Mouse (Mus musculus) common myeloid progenitor, adult 5-6 weeks (primary cell): ENCODE data around the gene Tmem212. TPM values are rescaled to one million over a fixed set of nuclear protein-coding genes. Genes with fewer than 3 reads are reported as not detected.
A peak's percentile ranks its signal among the peaks of the same experiment; 100 is the strongest.
"Not testable (repeated sequence)": the region's sequence is repeated elsewhere in the genome, so short reads cannot be mapped to it uniquely, and the experiment has no call there.

Experiments
- ATAC-seq: replicated peaks from 2 replicates; pipeline ENCODE4 v1.8.0; 2016; ENCODE audit warnings: low read depth, mild to moderate bottlenecking, moderate TSS enrichment, inconsistent platforms; ENCODE audit not compliant: poor library complexity, severe bottlenecking
- total RNA-seq: library from RNA; stranded (forward); fragments of 200-1000, 187-1606 nt; gene quantifications from 2 replicates; pipeline ENCODE4 v1.2.3, GENCODE M21; 2017

Gene Tmem212
- not detected in 2 replicates for total RNA-seq

DNA sequence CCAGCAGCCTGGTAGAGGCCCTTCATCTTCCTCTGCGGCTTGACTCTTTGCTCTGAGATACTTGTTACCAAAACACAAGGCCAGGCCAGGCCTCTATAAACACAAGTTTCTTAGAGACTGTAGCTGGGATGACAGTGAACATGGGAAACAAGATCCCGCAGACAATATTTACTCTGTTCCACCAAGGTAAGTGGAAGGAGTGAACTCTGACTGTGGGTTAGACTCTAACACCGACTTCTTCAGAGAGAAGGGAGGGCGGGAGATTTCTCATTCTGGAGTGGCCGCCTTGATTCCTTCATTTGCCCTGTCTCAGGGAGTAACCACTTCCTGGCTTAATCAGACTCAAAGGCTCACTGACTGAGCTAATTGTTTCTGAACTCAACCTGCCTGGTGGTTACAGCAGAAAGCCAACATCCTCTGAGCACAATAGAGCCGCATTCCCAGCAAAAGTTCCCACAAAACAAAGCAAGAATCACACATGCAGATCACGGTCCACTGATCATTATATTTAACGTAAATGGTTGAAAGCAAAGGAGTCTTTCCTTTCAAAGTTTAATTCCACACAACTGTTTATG, at the start of gene Tmem212:
TSS of gene Tmem212 (minus strand) at position 51 of the 575 bp plus-strand sequence.
- 0 out of 2 replicates have a peak, but pooled peaks have one; percentile 31 for ATAC-seq

DNA sequence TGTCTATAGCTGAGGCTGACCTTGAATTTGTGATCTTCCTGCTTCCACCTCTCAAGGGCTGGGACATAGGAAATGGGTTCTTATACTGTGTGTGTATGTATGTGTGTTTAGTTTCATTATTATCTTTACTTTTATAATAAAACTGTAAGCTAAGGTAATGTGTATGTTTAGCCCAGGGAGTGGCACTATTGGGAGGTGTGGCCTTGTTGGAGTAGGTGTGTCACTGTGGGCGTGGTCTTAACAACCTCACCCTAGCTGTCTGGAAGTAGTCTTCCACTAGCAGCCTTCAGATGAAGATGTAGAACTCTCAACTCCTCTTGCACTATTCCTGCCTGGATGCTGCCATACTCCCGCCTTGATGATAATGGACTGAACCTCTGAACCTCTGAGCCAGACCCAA, 49.2 kb upstream of the Tmem212 start:
- ATAC-seq = not testable (repeated sequence)

DNA sequence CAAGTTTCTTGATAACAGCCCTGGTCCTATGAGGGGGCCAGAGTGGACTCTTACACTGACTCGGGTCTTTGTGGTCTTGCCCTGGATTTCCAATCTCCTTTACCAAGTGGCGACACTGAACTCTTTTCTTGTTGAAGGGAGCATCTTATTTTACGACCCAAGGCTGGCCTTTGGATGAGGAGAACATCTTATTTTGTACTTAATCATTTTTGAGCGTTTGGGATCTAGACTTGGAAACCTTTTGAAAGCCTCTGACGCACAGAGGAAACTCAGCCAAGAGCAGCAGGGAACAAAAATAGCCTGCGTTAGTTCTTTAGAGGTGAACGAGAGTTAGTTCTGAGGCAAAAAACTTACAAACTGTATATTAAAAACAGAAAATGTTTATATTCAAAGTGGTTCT, 46.8 kb upstream of the Tmem212 start:
- ATAC-seq = no peak

DNA sequence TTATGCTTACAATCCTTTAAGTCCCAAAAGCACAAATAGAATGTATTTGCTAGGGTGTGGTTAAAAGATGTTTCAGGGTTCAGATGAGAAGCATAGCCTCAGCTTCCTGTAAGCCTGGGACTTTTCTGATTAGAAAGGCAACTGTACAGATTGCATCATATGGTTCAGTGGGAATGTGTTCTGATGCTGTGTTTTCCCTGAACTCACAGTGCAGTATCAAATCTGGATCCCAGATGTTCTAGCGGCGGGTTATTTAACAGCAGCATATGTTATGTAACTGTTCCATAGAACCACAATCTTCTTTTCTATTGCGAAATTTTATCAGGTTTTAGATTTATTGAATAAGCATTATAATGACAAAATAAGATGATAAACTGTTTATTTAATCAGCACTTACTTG, 45.5 kb upstream of the Tmem212 start:
- no peak for ATAC-seq

DNA sequence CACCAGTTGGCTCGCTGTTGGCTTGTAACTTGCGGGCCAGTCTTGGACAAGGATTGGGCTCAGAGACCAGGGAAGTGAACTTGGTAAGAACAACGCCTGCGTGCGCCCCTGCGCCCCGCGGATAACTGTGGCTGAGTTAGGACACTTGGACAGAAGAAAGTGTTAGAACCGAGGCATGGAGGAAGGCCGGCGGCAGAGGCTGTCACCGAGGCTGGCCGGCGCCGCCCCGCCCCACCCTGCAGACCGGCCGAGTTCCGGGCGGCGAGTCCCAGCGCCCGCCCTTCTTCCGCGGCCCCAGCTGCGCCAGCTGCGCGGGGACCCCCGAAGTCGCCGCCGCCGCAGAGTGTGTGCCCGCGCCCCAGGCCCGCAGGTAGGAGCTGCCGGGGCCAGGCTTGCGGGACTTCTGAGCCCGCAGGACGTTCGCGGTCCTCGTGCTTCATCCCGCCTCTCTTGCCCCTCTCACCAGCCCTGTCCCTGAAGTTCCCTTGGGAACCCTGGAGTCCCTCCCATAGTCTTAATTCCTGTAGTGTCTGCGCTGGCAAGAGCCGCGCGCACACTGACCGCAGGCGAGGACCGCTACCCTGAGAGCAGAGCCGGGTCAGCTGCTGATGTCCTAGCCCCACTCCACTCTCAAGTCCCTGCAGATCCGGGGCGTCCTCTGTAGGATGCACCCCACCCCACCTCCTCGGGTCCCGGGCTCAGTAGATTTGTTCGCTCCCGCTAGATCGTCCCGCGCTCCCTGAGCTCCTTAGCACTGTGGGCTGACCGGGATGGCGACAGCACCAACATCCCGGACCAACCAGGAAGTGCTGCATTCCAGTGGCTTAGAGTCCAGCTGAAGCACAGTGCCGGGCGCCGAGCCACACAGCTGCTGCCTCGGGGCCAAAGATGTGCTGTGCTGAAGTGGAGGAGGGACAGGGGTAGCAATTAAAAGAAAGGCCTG, 42.5 kb upstream of the Tmem212 start, which contains the start of gene Pld1:
TSS of gene Pld1 (plus strand) at position 315 of the 943 bp plus-strand sequence.
- ATAC-seq = peak; percentile 78

DNA sequence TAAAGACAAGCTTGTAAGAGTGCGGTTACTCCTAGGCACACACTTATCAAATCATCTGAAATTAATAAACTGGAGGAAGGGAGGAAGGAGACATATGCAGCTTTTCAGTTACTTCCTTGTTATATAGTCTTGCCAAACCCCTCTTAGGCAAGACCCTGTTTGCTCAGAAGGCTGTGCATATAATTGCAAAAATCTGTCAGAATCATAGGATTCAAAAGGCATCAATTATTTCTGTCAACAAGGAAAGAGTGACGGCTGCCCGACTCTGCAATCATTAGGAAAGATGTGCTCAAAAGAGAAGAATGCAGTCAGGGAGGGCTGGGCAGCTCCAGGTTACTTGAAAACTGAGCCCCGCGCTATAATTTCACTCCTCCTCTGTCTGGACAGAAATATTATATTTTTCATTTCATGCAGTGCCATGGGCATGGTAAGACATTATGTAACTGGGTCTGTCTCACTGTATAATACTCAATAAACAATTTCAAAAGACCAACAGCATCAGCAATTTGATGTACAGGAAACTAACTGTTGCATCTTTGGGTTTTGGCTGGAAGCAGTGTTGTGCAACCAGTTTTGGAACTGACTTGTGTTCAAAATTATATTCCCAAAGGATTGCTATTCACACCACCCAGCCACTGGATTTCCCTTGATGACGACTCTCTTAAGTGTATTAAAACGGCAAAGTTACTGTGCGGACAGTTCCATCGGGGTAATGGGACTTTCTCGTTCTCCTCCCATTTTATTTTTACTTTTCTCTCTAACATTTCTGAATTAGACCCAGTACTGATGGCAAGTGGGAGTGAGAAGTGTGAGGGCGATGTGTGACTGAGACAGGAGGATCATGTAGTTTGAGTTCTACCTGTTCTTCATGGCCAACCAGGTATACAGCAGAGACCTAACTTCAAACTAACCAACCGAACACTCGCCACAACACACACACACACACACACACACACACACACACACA, 41.3 kb upstream of the Tmem212 start:
- no peak for ATAC-seq

DNA sequence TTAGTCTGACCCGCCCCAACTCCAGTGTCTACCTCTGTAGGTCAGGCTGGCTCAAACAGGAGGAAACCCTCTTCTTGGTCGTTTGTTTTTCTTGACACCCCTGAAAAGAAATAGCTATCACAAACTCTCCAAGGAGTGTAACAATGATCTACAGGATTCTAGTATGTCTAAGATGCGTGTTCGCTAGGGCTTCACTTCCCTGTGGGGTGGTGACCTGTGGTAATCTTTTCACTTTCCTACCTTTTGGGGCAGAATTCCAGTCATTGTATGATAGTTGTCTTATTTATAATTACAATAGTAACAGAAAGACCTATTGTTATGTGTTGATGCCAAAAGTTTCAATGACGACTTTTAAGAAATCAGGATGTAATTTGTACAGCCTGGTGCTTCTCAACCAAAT, 40.6 kb upstream of the Tmem212 start:
- ATAC-seq = no peak

DNA sequence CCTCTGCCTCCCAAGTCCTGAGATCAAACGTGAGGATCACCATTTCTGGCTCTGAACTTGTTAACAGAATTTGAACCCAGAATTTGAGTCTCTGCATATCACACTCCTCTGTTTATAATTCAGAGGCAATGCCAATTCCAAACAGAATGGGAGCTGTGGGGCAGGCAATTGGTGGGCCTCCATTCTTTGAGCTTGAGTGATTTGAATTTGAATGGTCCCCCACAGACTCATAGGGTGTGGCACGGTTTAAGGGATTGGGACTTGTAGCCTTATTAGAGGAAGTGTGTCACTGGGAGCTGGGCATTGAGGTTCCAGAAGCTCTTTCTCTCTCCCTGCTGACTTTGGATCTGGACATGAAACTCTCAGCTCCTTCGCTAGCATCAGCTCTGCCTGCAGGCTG, 39.5 kb upstream of the Tmem212 start:
- no peak for ATAC-seq

DNA sequence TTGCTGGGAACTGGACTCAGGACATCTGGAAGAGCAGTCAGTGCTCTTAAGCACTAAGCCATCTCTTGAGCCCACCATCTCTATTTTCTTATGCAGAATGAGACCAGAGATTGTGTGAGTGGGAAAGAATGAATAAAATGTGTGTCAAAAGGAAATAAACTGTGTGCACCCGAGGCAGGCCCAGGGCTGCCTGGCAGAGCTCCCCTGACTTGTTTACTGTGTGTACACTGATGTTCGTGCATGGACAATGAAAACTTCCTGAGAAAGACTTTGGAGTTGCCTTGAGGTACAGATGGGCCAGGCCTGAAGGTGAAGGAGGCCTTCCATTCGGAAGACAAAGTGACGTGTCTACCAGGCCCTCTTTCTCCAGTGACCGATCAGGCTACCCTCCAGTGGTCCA, 36.2 kb upstream of the Tmem212 start:
- no peak for ATAC-seq

DNA sequence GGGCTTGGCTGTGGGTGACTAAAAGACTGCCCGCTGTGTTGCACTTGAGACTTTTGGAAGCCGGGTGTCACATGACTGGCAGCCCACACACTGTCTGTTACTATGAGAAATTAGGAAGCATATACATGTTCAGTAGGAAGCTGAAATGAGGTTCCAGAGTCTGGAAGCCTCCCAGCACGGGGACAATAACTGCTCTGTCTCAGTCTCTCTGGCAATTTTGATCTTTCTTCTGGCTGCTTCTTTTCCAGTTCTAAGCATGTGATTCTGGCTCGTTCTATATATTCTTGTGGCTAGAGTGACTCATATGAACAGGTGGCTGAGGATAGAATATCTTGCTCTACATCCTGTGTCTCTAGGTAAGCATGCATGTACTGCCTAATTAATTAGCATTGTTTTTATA, 33.1 kb upstream of the Tmem212 start:
- no peak for ATAC-seq

DNA sequence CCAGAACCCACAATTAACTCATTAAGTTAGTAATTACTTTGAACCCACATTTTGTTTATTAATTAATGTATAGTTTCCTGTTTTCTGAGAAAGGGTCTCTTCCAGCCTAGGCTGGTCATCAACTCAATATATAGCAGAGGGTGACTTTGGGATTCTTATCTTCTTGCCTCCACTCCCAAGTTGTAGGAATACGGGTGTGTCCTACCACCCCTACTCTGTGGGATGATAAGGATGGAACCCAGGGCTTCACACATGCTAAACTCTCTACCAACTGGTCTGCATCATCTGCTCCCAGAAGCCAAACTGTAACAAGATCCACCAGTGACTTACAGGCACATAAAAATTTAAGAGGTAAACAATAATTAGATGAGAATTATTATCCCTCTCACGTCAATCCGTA, 27.9 kb upstream of the Tmem212 start:
- ATAC-seq = no peak

DNA sequence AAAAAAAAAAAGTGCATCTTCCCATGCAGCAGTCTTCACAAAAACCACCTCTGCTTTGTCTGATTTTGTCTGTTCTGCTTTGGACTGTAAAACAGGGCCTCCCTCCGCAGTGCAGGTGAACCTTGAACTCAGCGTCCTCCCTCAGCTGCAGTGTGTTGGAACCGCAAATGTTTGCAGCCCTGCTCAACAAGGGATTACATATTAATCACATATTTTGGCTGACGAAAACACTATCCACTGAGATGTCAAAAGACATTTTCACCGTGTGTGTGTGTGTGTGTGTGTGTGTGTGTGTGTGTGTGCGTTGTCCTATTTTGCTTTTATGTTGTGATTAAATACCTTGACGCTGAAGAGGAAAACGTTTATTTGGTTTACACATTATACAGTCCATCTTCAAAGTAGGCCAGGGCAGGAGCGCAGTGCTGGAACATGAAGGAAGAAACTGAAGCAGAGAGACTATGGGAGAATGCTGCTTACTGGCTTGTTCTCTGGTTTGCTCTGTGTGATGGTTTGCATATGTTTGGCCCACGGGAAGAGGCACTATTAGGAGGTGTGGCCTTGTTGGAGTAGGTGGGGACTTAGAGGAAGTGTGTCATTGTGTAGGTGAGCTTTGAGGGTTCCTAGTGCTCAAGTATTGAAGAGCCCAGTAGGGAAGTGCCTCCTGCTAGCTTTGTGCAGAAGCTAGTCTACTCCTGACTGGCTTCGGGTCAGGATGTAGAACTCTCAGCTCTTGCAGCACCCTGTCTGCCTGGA, 25.3 kb upstream of the Tmem212 start:
- ATAC-seq = no peak

DNA sequence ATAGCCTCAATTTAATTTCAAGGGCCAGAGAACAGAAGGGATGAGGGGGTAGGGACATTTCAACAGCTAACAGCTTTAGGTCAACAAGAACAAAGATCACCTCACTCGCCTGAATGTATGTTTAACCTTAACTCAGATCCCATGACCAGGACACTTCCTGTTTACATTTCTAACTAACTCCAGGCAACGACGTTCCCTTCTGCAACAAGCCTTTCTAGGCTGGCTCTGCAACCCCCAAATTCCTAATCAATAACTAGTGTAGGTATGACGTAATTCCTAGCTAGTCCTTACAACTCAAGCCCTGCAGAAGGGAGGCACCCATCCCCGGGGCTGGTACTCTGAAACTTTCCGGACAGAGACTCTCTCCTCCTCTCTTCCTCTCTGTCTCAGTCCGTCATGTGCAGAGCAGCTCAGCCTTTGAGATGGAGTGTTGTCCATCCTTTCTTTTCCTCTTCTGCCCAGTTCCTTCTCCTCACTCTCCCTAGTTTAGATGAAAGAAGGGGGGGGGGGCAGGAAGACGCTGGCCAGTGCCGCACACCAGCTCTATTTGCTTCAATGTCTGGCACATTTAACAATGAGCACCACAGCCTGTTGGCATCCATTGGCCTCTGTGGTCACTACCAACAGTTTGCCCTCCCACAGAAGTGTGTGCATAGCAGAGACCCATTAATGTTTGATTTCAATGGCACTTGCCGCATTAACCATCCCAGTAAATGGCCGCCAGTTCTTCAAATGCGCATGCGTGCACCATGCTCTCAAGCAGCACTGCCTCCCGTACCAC, 22.7 kb upstream of the Tmem212 start:
- ATAC-seq = no peak

DNA sequence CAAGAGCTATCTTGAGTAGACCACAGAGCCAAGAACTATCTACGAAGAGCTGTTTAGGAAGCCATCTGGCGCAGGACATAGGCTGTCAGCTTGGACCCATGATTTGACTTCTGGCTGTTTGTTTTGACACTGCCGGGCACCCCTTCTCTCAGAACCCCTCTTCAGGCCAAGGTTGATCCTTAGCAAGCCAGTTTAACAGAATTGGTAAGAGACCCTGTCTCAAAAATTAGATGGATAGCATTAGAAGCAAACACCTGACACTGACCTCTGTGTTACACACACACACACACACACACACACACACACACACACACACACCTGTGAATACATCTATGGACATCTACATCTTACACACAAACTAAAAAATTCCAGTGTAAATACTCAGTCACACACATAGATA, 12.8 kb upstream of the Tmem212 start:
- no peak for ATAC-seq

DNA sequence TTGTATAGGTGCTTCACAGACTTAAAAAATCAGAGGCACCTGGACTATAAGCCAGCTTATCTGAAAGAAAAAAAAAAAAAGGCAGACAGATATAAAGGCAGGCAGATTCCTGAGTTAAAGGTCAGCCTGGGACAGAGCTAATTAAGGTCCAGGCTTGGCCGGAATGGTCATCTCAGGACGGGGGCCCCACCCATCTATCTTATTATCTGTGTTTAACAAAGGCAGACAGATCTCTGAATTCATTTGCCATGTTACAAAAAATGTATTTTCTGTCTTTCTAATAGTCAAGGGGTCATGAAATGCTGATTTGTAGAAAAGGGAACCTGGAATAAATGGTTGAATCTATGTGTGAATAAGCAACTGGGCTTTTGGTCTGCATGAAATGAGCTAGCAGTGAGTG, 12.1 kb upstream of the Tmem212 start:
- ATAC-seq = no peak

DNA sequence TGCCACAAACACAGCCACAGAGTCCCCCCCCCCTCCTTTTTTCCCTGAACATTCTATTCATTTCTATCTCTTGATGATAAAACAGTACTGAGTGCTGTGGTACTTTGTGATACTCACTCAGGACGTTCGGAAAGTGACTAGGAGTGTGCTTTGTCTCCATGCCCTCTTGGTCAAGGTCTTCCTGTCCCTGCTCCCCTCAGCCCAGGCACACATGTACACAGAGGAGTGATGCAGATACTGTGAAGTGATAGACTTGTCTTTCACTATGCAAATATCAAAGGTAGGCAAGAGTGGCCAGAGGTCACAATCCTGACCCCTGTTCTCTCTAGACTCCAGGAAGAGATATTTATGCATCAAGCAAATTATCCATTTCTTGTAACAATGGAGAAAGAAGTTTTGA, 11.1 kb upstream of the Tmem212 start:
- no peak for ATAC-seq

DNA sequence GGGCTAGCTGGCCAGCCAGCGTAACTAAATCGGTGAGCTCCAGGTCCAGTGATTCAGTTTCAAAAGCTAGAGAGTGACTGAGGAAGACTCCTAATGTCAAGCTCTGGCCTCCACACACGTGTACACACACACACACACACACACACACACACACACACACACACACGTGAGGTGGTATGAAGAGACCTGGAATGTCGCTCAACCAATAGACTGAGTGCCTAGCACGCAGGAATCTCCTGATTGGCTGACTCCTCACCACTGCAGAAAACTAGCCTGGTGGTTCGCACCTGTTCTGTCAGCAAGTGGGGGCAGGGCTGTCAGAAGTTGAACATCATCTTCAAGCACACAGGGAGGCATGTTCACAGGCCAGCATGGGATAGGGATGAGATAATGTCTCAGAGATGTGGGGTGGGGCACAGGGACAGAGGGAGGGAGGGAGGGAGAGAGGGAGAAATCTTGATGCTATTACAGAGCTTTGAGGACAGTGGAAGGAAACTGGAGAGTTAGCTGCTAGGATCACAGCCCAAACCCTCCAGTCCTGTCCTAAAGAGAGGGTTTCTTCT, 10.6 kb upstream of the Tmem212 start:
- ATAC-seq = no peak

DNA sequence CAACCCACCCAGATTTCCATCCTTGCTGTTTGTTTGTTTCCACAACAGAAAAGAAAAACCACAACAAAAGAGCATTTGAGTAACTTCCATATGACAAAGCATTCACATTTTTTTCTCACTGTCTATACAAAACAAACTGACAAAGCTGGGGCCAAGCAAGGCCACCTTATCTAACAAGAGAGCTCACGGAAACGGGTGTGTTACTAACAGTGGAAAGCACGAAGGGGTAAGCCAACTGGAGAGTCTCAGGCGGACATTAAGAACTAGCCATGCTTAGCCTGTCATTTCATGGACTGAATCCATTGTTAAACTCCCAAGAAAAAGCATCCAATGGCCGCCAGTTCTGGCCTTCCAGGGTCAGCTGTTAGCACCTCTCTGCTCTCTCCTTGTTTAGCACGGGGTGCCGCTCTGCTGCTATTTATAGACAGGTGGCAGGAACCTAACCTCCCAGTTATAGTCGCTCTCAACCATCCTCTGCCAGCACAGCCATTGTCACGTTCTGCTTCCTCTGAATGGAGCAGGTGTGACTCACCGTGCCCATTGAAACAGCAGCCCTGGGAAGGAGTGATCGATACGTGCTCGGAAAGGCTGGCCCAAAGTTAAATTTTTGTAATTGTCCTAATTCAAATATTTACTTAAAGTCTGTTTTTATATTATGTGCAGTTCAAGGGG, 8.6 kb upstream of the Tmem212 start:
- peak; percentile 69 for ATAC-seq
